17 mouse cellular contexts compared by ENCODE assay signal in genomic region chr12:104614240-104614639, GRCm38 (mm10).
DNase-seq lines count a peak whose midpoint lies in the region; ATAC-seq and TF ChIP-seq lines count a peak whose summit lies in the region.
"Had no signal": no experiment of that assay in that cellular context is flagged by ENCODE, and none has a peak within 500 bp of the region (broad histone marks: within the 10 kb centered on the region; RNA-seq: fewer than 3 reads in every experiment).

No protein-coding gene starts in this region.

- no peaks in the 10 kb centered on the region; the same call in 1 of the 2 replicates for H3K4me1 ChIP-seq in hindbrain, postnatal 0 days (ENCODE audit: insufficient read depth, low read length)
- H3K4me1 ChIP-seq in hindbrain, embryonic 14.5 days (replicated peaks; ENCODE audit: control insufficient read depth, insufficient read depth, low read length): no peaks in the 10 kb centered on the region; the same call in 1 of the 2 replicates
- no peaks in the 10 kb centered on the region for H3K4me1 ChIP-seq in midbrain, postnatal 0 days (ENCODE audit: insufficient read depth, low read length)
- H3K4me1 ChIP-seq in midbrain, embryonic 13.5 days (replicated peaks): 0 out of 2 replicates have a peak, but pooled peaks cover 9% of the 10 kb centered on the region
- peaks cover 0 to 2% of the 10 kb centered on the region in 2 experiments; a peak in 2 of 4 replicates for H3K4me1 ChIP-seq in heart, embryonic 14.5 days (ENCODE audit: control insufficient read depth in 2 of 2, insufficient read depth in 2 of 2, low read length in 2 of 2)
- H3K4me1 ChIP-seq in hindbrain, embryonic 11.5 days (replicated peaks; ENCODE audit: control insufficient read depth, insufficient read depth, low read length): no peaks in the 10 kb centered on the region
- H3K4me1 ChIP-seq: liver, embryonic 15.5 days had no signal

- no peak overlapping the region for H3K4me2 ChIP-seq in hindbrain, postnatal 0 days (ENCODE audit: low read depth, low read length)
- no peak overlapping the region for H3K4me2 ChIP-seq in hindbrain, embryonic 14.5 days (replicated peaks)
- no peak overlapping the region for H3K4me2 ChIP-seq in midbrain, postnatal 0 days (ENCODE audit: low read depth, low read length, poor library complexity, severe bottlenecking)
- H3K4me2 ChIP-seq in midbrain, embryonic 13.5 days (replicated peaks): no peak overlapping the region
- peak overlapping the region; percentile 36 for H3K4me2 ChIP-seq in heart, embryonic 14.5 days (ENCODE audit: low read length)
- H3K4me2 ChIP-seq in hindbrain, embryonic 11.5 days (replicated peaks; ENCODE audit: low read depth, low read length): no peak overlapping the region
- H3K4me2 ChIP-seq: hindbrain, embryonic 12.5 days; liver, embryonic 15.5 days; midbrain, embryonic 11.5 days had no signal

- DNase-seq in hindbrain, postnatal 0 days (ENCODE audit: low spot score): peak; percentile 34
- no peak for DNase-seq in hindbrain, embryonic 14.5 days (ENCODE audit: low spot score)
- peak; percentile 47 for DNase-seq in midbrain, postnatal 0 days (ENCODE audit: low spot score)
- DNase-seq in layer of hippocampus, postnatal 36 days: no peak
- DNase-seq in hindbrain, embryonic 11.5 days (ENCODE audit: low spot score): no peak
- DNase-seq: B cell, adult 2 months; cerebellum, adult 9-11 months; gastrocnemius, adult 2 months; spleen, adult 18-20 months; thymus, adult 18-20 months had no signal

- H3K27me3 ChIP-seq in hindbrain, postnatal 0 days (ENCODE audit: insufficient read depth, low read length): no peaks in the 10 kb centered on the region
- no peaks in the 10 kb centered on the region for H3K27me3 ChIP-seq in hindbrain, embryonic 14.5 days (ENCODE audit: control insufficient read depth, insufficient read depth, low read length)
- H3K27me3 ChIP-seq in midbrain, postnatal 0 days (ENCODE audit: insufficient read depth, low read length): no peaks in the 10 kb centered on the region
- H3K27me3 ChIP-seq in midbrain, embryonic 13.5 days: 0 out of 2 replicates have a peak, but pooled peaks cover 3% of the 10 kb centered on the region
- peaks cover 3% of the 10 kb centered on the region; the same call in 1 of the 2 replicates for H3K27me3 ChIP-seq in heart, embryonic 14.5 days (ENCODE audit: control insufficient read depth, insufficient read depth, low read length)
- no peaks in the 10 kb centered on the region for H3K27me3 ChIP-seq in hindbrain, embryonic 11.5 days (ENCODE audit: control insufficient read depth, insufficient read depth, low read length)
- H3K27me3 ChIP-seq: liver, embryonic 15.5 days had no signal

- H3K4me3 ChIP-seq in hindbrain, postnatal 0 days (ENCODE audit: low read length): no peak overlapping the region
- H3K4me3 ChIP-seq in hindbrain, embryonic 14.5 days (replicated peaks; ENCODE audit: low read length): no peak overlapping the region
- no peak overlapping the region for H3K4me3 ChIP-seq in midbrain, postnatal 0 days (ENCODE audit: low read depth, low read length)
- no peak overlapping the region for H3K4me3 ChIP-seq in midbrain, embryonic 13.5 days (replicated peaks)
- 0 out of 4 replicates have a peak overlapping the region, but pooled peaks of 1 of the 2 experiments have one; percentile 4 for H3K4me3 ChIP-seq in heart, embryonic 14.5 days (ENCODE audit: control insufficient read depth in 1 of 2, insufficient read depth in 1 of 2, low read depth in 1 of 2, low read length in 2 of 2)
- no peak overlapping the region for H3K4me3 ChIP-seq in hindbrain, embryonic 11.5 days (ENCODE audit: low read depth, low read length)
- H3K4me3 ChIP-seq: embryonic facial prominence, embryonic 10.5 days; gastrocnemius, adult 2 months; hindbrain, embryonic 12.5 days; liver, embryonic 15.5 days had no signal

- no peak overlapping the region for H3K9ac ChIP-seq in hindbrain, postnatal 0 days (replicated peaks; ENCODE audit: low read length)
- no peak overlapping the region for H3K9ac ChIP-seq in hindbrain, embryonic 14.5 days
- H3K9ac ChIP-seq in midbrain, postnatal 0 days (replicated peaks; ENCODE audit: low read length, poor library complexity, severe bottlenecking): no peak overlapping the region
- H3K9ac ChIP-seq in midbrain, embryonic 13.5 days (replicated peaks): no peak overlapping the region
- no peak overlapping the region for H3K9ac ChIP-seq in heart, embryonic 14.5 days (ENCODE audit: low read length)
- no peak overlapping the region for H3K9ac ChIP-seq in hindbrain, embryonic 11.5 days (ENCODE audit: low read depth, low read length)
- H3K9ac ChIP-seq: hindbrain, embryonic 12.5 days; liver, embryonic 15.5 days had no signal

- H3K9me3 ChIP-seq in hindbrain, postnatal 0 days (ENCODE audit: low read length): 0 out of 2 replicates have a peak, but pooled peaks cover 4% of the 10 kb centered on the region
- no peaks in the 10 kb centered on the region for H3K9me3 ChIP-seq in hindbrain, embryonic 14.5 days (ENCODE audit: control insufficient read depth, low read length)
- H3K9me3 ChIP-seq in midbrain, postnatal 0 days (ENCODE audit: low read length): no peaks in the 10 kb centered on the region
- H3K9me3 ChIP-seq in midbrain, embryonic 13.5 days: peaks cover 6% of the 10 kb centered on the region; the same call in 1 of the 2 replicates
- H3K9me3 ChIP-seq in heart, embryonic 14.5 days (ENCODE audit: control insufficient read depth, low read length): peaks cover 5% of the 10 kb centered on the region; the same call in 1 of the 2 replicates
- no peaks in the 10 kb centered on the region for H3K9me3 ChIP-seq in hindbrain, embryonic 11.5 days (ENCODE audit: control insufficient read depth, low read length)
- H3K9me3 ChIP-seq: liver, embryonic 15.5 days had no signal

- TF ChIP-seq CTCF in hindbrain, postnatal 0 days (IDR thresholded peaks at IDR 0.05; ENCODE audit: low read depth): no peak
- TF ChIP-seq CTCF in midbrain, postnatal 0 days (IDR thresholded peaks at IDR 0.05): no peak

- H3K27ac ChIP-seq in hindbrain, postnatal 0 days: no peak overlapping the region
- H3K27ac ChIP-seq in hindbrain, embryonic 14.5 days: no peak overlapping the region
- H3K27ac ChIP-seq in midbrain, postnatal 0 days (ENCODE audit: low read depth, low read length): no peak overlapping the region
- H3K27ac ChIP-seq in midbrain, embryonic 13.5 days: no peak overlapping the region
- H3K27ac ChIP-seq in heart, embryonic 14.5 days (replicated peaks in 1 of 2; ENCODE audit: control insufficient read depth in 1 of 2, insufficient read depth in 1 of 2, low read depth in 2 of 2, low read length in 2 of 2): no peak overlapping the region
- H3K27ac ChIP-seq in hindbrain, embryonic 11.5 days (ENCODE audit: low read depth, low read length): no peak overlapping the region
- H3K27ac ChIP-seq: embryonic facial prominence, embryonic 10.5 days; gastrocnemius, adult 2 months; hindbrain, embryonic 12.5 days; liver, embryonic 15.5 days had no signal

- H3K36me3 ChIP-seq in hindbrain, postnatal 0 days (ENCODE audit: insufficient read depth, low read length): no peaks in the 10 kb centered on the region
- no peaks in the 10 kb centered on the region for H3K36me3 ChIP-seq in hindbrain, embryonic 14.5 days (replicated peaks; ENCODE audit: control insufficient read depth, insufficient read depth)
- H3K36me3 ChIP-seq in midbrain, postnatal 0 days (ENCODE audit: insufficient read depth, low read length): no peaks in the 10 kb centered on the region
- no peaks in the 10 kb centered on the region for H3K36me3 ChIP-seq in midbrain, embryonic 13.5 days
- H3K36me3 ChIP-seq in heart, embryonic 14.5 days (ENCODE audit: control insufficient read depth, insufficient read depth, low read length): no peaks in the 10 kb centered on the region
- H3K36me3 ChIP-seq in hindbrain, embryonic 11.5 days (ENCODE audit: control insufficient read depth, insufficient read depth, low read length): no peaks in the 10 kb centered on the region
- H3K36me3 ChIP-seq: embryonic facial prominence, embryonic 10.5 days; hindbrain, embryonic 12.5 days; liver, embryonic 15.5 days had no signal

- 64% methylated on average over 8 of the region's 8 CpGs for WGBS in hindbrain, postnatal 0 days
- 71% methylated on average over 8 of the region's 8 CpGs for WGBS in hindbrain, embryonic 14.5 days
- WGBS in midbrain, postnatal 0 days: 70% methylated on average over 8 of the region's 8 CpGs
- 70% methylated on average over 8 of the region's 8 CpGs for WGBS in midbrain, embryonic 13.5 days
- WGBS in heart, embryonic 14.5 days: 37% methylated on average over 8 of the region's 8 CpGs
- WGBS in hindbrain, embryonic 11.5 days: 68% methylated on average over 8 of the region's 8 CpGs

- no peak for ATAC-seq in hindbrain, postnatal 0 days
- ATAC-seq in hindbrain, embryonic 14.5 days (ENCODE audit: low FRiP score): no peak
- ATAC-seq in midbrain, postnatal 0 days (ENCODE audit: low FRiP score): peak; percentile 27; the same call in 1 of the 2 replicates
- no peak for ATAC-seq in midbrain, embryonic 13.5 days
- peak; percentile 52; the same call in 1 of the 2 replicates for ATAC-seq in heart, embryonic 14.5 days (ENCODE audit: insufficient number of reproducible peaks, insufficient read depth, low FRiP score, low read depth)
- no peak for ATAC-seq in megakaryocyte, adult 5-6 weeks (ENCODE audit: poor library complexity, severe bottlenecking)
- ATAC-seq in hindbrain, embryonic 11.5 days (ENCODE audit: low FRiP score): no peak

Comparison
In these comparisons a context has a peak if more than half of its experiments do, and no peak if none do; other contexts are left out.
1. ATAC-seq: peak in midbrain, postnatal 0 days (single experiment) and heart, embryonic 14.5 days (single experiment); none in hindbrain, postnatal 0 days (single experiment), hindbrain, embryonic 14.5 days (single experiment), midbrain, embryonic 13.5 days (single experiment), megakaryocyte, adult 5-6 weeks (single experiment) and hindbrain, embryonic 11.5 days (single experiment).
2. DNase-seq: peak in hindbrain, postnatal 0 days (single experiment) and midbrain, postnatal 0 days (single experiment); none in hindbrain, embryonic 14.5 days (single experiment), layer of hippocampus, postnatal 36 days (0 of 2) and hindbrain, embryonic 11.5 days (single experiment).